15 mouse cellular contexts compared by ENCODE assay signal in genomic region chr9:31431751-31432150, GRCm38 (mm10). TPM values are rescaled to one million over a fixed set of nuclear protein-coding genes. Genes with fewer than 3 reads are reported as not detected.
"Had no signal": no experiment of that assay in that cellular context is flagged by ENCODE, and none has a peak within 500 bp of the region (broad histone marks: within the 10 kb centered on the region; RNA-seq: fewer than 3 reads in every experiment).

No protein-coding gene starts in this region.

- DNase-seq: kidney, adult 8-10 months; kidney, postnatal 14 days; liver; lung, adult 2 months; lung, postnatal 36 days; right cerebral cortex, postnatal 25 days; thymus, postnatal 4 days had no signal

- H3K4me2 ChIP-seq: limb, embryonic 12.5 days; midbrain, embryonic 13.5 days had no signal

- H3K27me3 ChIP-seq: limb, embryonic 12.5 days; midbrain, embryonic 13.5 days had no signal

- H3K9ac ChIP-seq: limb, embryonic 12.5 days; liver, embryonic 14.5 days; midbrain, embryonic 13.5 days had no signal

- H3K4me1 ChIP-seq: limb, embryonic 12.5 days; midbrain, embryonic 13.5 days had no signal

- ATAC-seq: lung, postnatal 0 days; midbrain, embryonic 13.5 days had no signal

- H3K4me3 ChIP-seq: limb, embryonic 12.5 days; midbrain, embryonic 13.5 days had no signal

- H3K27ac ChIP-seq: limb, embryonic 12.5 days; liver, embryonic 14.5 days; midbrain, embryonic 13.5 days had no signal

- H3K9me3 ChIP-seq: limb, embryonic 12.5 days; midbrain, embryonic 13.5 days had no signal

- H3K36me3 ChIP-seq: limb, embryonic 12.5 days; midbrain, embryonic 13.5 days had no signal

RNA-seq across cellular contexts. Expression of gene Tmem45b, which starts 32.5 kb away (rescaled TPM):
- total RNA-seq: layer of hippocampus, postnatal 25 days; left cerebral cortex, postnatal 36 days; megakaryocyte progenitor cell, adult 5-6 weeks; midbrain, postnatal 0 days had no signal
- polyA plus RNA-seq: limb, embryonic 12.5 days; liver, embryonic 14.5 days had no signal
